Mouse (Mus musculus) embryo, embryonic 11 days (tissue): ENCODE data around the gene Tnfrsf23.
"Not testable (repeated sequence)": the region's sequence is repeated elsewhere in the genome, so short reads cannot be mapped to it uniquely, and the experiment has no call there.

Experiments used
- DNase-seq: peaks from one replicate; pipeline ENCODE4 v3.0.0-alpha.2; 2015

The Tnfrsf23 gene

DNA sequence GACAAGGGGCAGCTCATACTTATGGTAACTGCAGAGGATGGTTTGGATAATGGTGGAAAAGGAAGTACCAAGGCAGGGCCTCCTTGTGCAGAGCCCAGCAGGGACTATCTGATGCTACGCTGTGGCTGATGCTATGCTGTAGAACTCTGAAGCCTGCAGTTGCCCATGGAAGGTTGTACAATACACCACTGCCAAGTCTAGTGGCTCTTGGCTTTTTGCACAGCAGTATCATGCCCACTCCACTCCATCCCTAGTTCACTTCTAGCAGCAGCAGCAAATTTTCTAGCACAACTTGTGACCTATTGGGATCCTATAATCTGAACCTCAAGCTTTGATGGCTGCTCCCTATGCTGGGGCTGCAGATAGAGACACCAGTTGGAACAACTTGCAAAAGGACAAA is 4.1 kb downstream of the Tnfrsf23 start:
- DNase-seq = no peak

DNA sequence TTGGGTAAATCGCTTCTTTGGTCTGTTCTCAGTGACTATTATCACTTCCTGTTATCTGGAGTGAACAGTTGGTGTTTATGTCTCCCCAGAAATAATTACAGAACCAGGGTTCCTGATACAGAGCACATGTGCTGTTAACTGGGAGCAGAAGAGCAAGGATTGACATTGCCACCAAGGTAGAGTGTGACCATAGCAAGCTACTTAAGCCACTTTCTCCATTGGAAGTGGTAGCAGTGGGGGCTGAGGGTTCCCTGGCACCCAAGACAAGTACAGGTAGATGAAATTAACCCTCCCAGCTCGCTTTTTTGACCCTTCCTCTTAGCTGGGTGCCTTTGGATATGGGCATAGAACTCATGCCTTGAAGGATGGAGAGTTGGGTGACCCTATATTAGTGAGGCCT is 4.8 kb downstream of the Tnfrsf23 start:
- DNase-seq = not testable (repeated sequence)

DNA sequence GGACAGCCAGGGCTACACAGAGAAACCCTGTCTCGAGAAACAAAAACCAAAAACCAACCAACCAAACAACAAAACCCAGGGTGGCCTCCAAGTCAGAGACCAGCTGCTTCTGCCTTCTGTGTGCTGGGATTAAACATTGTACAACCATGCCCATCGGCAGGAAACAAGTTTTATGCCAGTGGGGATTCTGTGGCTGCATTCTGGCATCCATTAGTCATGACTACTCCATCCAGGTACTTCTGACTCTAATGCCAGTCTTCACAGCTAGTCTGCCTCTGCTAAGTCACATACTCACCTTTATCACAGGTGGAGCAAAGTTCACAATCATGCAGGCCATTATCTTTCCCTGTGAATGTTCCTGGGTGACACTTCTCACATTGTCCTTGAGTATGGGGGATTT is 6.0 kb downstream of the Tnfrsf23 start:
- DNase-seq = not testable (repeated sequence)

DNA sequence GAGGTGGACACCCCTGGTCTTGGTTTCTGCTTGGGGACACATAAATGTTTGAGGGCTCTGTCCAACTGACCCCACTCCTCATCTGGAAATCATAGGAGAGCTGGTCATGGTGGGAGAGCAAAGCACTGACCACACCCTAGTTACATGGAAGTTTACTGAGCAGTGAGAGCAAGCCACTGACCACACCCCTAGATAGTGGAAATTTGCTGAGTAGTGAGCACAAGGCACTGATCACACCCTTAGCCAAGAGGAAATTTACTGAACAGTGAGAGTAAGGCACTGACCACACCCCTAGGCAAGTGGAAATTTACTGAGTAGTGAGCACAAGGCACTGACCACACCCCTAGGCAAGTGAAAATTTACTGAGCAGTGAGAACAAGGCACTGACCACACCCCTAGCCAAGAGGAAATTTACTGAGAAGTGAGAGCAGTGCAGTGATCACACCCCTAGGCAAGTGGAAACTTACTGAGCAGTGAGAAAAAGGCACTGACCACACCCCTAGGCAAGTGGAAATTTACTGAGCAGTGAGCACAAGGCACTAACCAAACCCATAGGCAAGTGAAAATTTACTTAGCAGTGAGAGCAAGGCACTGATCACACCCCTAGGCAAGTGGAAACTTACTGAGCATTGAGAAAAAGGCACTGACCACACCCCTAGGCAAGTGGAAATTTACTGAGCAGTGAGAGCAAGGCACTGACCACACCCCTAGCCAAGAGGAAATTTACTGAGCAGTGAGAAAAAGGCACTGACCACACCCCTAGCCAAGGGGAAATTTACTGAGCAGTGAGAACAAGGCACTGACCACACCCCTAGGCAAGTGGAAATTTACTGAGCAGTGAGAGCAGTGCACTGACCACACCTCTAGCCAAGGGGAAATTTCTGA is 19.0 kb downstream of the Tnfrsf23 start:
- no peak for DNase-seq

DNA sequence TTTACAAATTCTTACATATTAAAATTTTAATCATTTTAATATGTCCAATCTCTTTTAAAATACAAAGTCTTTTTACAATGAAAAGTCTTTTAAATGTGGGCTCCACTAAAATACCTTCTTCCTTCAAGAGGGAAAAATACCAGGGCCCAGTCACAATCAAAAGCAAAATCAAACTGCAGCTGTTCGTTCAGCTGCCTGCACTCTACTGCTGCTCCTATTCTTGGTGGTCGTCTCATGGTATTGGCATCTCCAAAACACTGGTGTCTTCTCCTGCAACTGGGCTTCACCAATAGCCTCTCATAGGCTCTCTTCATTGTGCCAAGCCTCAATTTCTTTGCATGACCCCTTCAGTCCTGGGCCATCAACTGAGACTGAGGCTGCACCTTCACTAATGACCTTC is 22.2 kb downstream of the Tnfrsf23 start:
- DNase-seq = no peak

DNA sequence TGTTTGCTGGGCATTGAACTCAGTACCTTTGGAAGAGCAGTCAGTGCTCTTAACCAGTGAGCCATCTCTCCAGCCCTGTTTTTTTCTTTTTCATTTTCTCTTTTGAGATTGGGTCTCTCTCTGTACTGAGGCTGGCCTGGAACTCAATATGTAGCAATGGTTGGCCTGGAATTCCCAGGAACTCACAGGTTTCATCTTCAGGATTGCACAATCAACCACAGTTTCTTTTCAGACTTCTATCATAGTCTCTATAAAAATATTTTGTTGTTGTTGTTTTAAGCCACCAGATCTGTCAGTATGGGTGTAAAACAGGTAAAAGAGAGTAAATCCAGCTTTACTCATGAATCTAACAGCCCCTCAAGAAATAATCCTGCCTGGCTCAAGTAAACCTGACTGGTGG is 24.9 kb downstream of the Tnfrsf23 start:
- DNase-seq = no peak

DNA sequence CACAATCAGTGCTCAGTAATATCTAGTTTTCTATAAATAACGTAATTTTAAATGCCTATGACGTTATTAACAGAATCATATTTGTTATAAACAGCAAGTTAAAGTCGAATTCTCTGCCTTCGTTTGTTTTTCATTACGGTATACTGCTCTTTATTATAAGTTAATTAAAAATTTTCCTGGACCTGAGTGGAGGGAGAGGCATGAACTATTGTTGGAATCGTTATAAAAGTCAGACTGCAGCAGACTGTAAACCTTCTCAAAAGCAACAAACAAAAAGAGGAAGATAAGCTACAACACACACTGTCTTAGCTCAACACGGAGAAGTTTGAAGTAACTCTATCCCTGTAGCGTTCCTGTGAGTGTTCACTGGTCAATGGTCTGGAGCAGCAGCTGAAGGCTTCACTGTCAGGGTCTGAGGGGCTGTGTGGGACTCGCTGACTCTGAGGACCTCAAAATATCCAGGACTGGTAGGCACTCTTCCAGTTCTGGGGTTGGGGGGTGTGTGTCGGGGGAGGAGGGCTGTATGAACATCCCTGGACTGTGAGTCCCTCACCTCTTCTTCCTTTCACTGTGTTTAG is 35.8 kb downstream of the Tnfrsf23 start:
- DNase-seq = not testable (repeated sequence)

DNA sequence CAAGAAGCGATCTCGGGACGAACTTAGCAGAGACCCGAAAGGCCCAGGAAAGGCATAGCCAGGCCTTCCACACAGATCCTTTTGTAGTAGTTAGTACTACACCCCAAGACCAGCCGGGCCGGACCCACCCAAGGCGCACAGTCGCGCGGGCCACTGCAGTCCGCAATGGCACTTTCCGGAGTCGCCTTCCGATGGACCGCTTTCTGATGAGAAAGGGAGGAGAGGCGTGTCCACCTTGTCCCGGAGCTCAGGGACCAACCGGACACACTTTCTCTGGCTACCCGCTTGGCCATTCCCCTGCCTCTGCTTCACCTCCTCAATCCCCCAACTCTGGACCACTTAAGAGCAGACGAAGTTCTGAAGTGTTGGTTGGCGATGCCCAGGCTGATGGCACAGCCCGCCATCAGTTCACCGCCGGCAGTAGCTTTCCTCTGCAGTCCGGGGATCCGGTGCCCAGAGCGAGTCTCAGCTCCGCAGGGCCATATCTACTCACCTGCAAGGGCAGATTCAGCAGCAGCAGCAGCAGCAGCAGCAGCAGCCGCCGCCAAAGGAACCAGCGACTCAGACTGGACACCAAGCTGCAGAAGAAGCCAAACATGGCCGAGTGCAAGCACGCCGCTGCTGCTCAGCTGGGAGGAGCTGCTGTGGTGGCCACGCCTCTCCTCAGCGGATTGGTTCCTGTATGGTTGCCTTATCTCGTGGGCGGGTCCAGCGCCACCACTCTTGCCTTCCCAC is 36.5 kb downstream of the Tnfrsf23 start, which contains the start of gene Tnfrsf22:
Gene Tnfrsf22, minus strand, starts transcription at position 628 of the 735 bp plus-strand sequence.
- peak; percentile 91 for DNase-seq

DNA sequence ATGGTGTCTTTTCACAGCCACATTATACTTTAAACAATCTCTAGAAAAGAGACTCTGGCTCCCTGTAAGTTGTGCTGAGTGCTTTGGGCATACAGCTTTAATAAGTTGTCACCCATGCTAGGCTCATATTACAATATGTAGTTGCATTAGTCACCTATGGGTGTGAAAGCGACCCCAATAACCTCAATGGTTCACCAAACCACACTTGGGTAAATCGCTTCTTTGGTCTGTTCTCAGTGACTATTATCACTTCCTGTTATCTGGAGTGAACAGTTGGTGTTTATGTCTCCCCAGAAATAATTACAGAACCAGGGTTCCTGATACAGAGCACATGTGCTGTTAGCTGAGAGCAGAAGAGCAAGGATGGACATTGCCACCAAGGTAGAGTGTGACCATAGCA is 41.7 kb downstream of the Tnfrsf23 start:
- DNase-seq = not testable (repeated sequence)

DNA sequence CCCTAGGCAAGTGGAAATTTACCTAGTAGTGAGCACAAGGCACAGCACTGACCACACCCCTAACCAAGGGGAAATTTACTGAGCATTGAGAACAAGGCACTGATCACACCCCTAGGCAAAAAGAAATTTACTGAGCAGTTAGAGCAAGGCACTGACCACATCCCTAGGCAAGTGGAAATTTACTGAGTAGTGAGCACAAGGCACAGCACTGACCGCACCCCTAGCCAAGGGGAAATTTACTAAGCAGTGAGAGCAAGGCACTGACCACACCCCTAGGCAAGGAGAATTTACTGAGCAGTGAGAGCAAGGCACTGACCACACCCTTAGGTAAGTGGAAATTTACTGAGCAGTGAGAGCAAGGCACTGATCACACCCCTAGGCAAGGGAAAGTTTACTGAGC is 49.0 kb downstream of the Tnfrsf23 start:
- no peak for DNase-seq

DNA sequence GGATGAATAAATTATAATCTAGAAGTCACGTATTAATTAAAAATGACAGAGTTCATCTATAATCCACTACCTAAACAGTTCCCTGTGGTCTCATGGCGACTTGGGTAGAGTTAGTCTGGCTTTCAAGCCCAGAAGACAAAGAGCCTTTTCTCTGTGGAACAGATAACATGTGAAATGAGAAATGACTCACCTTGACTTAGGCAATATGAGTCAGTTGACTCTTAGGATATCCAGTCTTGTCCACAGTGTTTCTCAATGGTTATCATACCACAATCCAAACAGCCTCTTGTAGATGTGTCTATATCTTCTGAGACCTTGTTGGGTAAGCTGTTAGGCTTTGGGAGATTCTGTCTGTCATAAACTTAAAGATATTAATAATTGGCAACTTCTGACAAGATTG is 54.2 kb downstream of the Tnfrsf23 start:
- no peak for DNase-seq

DNA sequence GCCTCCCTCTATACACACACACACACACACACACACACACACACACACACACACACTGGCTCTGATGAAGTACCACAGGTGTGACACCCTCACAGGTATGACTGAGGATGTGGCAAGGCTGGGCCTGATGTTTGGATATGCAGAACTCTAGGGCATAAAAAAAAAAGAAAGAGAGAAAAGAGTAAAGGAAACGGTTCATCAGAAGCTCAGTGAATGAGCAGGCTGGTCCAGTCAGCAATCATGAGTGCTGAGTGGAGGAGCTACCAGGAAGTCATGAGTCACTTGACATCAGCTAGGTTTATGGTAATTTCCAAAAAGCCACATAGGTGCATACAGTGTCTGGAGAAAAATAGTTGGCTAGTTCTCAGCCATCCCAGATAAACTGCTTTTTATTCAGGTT is 56.2 kb downstream of the Tnfrsf23 start:
- no peak for DNase-seq

DNA sequence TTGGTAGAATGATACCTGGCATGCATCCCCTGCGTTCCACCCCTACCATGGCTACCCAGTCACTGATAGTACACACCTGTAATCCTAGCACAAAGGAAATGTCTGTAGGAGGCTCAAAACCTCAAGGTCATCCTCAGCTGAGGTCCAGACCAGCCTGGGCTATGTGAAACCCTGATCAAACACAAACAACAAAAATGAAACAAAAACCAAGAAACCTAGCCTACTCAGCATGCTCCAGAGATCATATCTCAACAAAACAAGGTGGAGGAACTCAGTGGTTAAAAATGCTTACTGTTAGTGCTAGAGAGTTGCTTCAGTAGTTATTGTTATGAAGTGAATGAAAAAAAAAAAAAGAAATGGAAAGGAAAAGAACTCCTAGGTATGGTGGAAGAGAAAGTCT is 57.1 kb downstream of the Tnfrsf23 start, which contains the start of gene Tnfrsf26:
Gene Tnfrsf26, minus strand, starts transcription at position 183 of the 400 bp plus-strand sequence.
- DNase-seq = no peak

DNA sequence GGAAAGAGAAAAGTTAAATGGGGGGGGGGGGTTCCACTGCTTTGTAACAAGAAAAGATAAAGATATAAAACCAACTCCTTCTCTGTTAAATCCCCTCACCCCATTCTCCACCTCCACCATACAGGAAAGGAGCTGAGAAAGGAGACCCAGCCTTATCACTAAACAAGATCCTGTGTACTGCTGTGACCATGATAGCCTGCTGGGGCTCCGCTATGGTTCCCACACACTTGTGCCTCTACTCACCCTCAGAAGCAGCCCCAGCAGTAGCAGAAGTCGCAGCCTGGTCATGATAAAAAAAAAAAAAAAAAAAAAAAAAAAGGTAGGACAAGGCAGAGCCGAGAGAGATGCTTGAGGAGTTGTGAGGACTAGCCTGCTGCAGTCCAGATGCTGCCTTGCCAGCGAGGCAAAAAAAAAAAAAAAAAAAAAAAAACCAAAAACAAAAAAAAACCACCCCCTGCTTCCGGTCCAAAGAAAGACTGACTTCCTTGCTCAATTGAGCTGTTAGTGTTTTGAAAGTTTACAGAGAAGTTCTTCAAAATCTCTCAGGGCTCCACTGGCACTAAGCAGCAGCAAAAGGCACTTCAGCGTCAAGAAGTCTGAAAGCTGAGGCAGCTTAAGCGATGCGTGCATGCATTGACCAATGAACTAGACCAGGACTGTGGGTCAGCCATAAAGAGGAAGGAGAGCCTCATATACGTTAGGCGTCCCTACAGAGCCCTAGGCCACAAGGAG is 58.0 kb downstream of the Tnfrsf23 start:
- DNase-seq = no peak

DNA sequence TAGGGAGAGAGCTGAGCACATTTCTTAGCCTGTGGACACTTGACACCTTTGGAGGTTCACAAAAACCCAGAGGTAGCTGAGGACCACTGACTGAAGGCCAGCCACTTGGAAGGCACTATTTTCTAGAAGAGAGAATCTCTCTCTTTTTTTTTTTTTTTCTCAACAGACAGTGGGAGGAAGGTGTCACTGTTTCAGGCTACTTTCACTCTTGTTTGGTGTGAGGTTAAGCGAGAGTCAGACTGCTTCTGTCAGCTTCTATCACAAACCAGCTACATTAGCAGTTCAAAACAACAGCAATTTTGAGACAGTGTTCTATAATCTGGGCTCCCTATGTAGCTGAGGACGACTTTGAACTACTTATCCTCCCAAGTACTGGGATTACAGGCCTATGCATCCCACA is 59.5 kb downstream of the Tnfrsf23 start:
- DNase-seq = no peak

DNA sequence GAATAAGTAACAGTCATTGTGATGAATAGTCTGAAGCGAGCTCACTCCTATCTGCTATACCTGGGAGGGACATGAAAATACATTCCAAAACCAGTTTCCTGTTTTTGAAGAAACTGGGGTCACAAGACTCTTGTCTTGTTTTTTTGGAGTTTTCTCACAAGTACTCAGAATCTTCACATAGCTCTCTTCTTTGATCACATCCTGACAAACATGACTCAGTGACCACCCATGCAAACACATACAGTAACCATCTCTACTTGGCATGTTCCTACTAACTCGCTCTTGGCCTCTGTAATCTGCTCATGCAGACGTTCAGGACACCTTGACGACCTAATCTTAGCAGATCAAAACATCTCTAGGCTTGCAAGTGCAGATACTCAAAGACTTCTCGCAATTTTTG is 60.5 kb downstream of the Tnfrsf23 start:
- no peak for DNase-seq

DNA sequence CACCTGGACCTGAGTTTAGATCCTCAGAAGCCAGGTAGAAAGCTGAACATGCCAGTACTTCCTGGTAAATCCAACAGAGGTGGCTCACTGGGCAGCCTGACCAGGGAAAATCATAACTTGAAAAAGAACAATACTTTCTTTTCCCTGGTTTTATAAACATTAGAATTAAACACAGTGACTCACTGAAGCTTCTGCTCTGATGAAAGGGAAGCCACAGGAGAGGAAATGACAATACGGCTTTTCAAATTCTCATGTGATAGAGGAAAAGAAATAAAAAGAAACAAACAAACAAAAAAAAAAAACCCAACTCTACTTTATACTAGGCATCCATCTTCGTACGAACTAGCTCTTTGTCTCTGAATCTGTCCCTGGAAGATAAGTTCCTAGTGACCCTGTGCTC is 61.1 kb downstream of the Tnfrsf23 start:
- DNase-seq = no peak

DNA sequence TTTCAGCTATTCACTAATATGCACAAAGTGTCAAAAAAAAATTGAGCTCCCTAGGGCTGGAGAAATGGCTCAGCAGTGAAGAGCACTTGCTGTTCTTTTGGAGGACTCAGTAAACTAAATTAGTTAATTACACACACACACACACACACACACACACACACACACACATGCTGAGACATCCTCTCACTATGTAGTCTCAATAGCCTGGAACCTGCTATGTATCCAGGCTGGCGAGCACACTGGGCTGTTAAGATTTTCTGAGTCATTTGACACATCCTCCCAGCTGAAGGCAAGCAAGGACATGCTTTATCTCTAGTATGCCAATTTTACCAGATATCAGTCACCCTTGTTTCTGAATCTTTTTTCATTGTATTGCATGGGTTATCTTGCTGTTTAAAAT is 64.7 kb downstream of the Tnfrsf23 start:
- DNase-seq = no peak
